Mouse (Mus musculus) hindlimb bud, embryonic 11.5 days (tissue): Measurements from ENCODE around the gene Rcan3.

Experiments used
- DNase-seq: peaks from one replicate; pipeline ENCODE4 v3.0.0-alpha.2; 2012; ENCODE audit warnings: low read depth, low spot score; ENCODE audit errors: extremely low spot score

Gene Rcan3

DNA sequence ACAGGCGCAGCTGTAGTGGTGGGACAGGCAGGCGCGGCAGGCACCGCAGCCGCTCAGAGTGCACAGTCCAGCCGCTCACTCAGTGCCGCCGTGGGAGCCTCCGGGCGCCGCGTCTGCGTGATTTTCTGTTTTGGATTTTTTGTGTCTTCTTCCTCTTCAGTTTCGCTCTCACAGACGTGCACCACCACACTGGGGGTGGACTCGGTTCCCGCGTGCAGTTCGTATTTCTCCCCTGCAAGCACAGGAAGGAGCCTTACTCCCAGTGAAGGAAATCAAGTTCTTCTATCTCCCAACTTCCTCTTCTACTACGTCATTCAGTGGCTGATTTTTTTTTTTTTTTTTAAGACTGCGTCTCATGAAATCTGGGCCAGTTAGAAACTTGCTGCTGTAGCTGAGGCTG, 17.3 kb downstream of the Rcan3 start:
- no peak for DNase-seq

DNA sequence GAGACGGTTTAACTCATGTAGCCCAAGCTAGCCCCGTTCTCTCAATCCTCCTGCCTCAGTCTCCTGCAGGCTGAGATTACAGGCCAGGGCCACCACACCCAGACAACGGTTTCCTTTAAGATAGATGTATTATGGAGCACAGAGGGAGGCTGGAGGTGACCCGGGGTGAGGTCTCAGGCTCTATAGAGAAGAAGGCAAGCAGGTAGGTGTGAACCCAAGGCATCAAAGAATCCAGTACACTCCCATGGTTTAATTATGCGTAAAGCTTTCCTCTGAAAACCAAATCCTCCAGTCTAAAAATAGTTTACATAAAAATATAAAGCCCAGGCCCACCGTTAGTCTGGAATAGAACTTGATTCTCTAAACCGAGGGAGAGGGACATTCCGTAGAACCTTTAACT, 20.2 kb downstream of the Rcan3 start:
- no peak for DNase-seq

DNA sequence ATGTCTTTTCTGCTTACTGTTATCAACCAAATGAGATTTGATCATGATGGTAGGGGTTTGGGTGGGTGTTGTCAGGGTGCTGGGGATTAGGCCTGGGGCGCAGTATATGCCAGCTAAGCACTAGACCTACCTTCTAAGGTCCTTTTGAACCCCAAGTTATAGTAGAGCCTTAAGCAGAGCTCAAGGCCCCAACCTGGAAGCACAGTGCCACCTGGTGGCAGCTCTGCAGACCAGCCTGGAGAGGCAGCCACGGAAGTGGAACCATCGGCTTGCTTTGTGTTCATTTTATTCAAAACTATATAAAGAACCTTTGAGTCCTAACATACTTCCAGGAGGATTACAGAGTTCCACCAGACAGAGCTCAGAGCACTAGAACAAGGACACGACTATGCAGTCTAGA, 22.0 kb downstream of the Rcan3 start:
- no peak for DNase-seq

DNA sequence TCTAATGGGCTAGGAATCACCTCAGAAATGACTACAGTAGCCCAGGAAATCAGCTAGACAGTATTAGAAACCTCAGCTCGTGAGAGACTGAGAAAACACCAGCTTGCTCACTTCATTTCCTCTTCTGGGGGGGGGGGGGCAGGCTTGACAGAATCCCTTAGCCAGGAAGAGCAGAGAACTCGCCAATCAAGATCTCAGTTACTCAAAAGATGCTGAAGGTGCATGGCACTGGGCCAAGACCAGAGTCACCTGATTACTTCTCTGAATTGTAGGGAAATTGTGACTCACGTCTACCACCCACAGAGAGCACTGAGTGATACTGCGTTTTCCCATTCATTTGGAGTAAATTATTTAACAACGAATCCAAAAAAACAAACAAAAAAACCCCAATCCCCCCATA, 27.5 kb downstream of the Rcan3 start:
- no peak for DNase-seq

DNA sequence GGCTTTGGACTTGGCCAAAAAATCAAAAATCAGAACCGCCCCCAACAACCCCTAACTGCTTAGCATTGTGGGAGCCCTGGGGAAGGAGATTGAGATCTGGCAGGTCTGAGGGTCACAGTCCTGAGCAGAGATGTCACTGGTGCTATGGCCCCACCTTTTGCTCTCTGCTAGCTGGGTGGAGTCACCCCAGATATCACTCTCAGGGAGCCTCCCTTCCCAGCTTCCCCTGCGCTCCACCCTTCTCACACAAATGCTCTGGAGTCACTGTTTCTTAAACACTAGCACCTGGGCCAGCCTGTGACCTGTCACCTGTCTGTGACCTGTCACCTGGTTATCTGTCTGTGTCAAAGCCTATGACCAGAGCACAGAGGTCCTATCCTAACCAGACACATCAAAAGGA, 28.7 kb downstream of the Rcan3 start:
- DNase-seq = no peak

DNA sequence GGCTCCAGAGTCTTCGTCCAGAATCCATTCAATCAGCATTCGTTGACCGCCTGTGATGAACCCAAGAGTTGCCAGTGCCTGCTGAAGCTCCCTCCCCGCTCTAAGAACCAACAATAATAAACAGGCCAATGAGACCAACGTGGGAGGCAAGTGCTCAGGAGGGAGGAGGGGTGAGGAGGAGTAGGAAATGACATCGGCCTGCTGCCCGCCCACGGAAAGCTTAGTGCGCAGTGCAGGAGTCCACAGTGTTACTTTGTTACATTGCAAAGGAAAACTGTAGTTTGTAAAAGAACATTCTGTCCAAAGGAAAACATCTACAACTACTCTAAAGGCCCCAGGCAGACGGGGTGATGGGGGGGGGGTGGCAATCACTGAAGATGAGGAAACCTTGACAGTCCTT, 29.6 kb downstream of the Rcan3 start:
- DNase-seq = no peak

DNA sequence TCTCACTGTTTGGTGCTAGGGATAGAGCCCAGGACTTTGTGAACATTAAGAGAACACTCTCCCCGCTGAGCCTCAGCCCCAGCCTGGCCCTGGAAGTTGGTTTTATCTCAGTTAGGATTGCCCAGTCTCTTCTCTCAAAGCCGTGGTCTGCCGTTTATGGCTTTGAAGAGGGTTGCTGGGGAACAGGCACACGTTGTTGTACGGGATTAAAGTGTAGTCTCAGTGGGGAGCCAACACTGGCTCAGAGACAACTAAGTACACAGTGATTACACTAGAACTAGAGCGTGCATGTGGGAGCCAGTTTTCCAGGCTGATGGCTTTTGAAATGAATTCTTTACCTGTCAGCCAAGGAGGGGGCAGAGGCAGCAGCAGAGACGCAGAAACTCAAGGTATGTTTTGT, 31.8 kb downstream of the Rcan3 start:
- DNase-seq = no peak

DNA sequence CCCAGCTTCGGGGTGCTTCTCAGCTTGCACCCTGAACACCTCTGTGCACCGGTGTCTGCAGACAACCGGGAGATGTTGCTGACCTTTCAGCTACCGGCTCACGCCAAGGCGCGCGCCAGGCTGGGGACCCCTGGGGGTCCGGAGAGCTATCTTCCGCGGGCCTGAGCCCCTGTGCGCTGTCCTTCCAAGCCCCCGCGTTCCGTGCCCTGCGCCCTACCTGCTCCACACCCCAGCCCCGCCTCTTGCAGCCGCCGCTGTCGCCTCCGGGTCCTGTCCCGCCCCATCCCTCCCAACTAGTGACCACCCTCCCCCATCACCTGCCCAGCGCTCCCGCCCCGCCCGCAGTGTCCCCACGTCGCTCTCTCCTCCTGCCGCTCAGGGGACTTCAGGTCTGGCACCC, 35.7 kb downstream of the Rcan3 start, which contains the start of gene Ncmap:
Ncmap (minus strand) TSS at position 237 of the 400 bp plus-strand sequence.
- DNase-seq = no peak

DNA sequence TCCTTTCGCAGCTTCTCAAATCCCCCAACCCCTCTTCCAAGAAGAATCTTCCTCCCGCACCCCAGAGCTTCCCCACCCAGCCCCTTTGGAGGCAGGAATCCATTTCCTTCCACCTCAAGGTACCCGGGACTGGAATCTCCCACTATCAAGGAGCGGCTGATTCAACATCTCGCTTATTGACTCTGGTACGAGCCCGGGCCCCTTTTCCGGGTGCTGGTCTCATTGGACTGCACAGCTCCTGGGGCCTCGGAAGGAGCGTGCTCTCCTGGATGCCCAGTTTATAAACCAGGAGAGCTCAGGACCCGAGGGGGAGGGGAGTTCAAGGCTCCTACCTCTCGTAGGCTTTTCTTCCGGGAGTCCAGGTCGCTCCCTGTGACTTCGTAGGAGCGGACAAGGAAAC, 36.1 kb downstream of the Rcan3 start:
- no peak for DNase-seq

DNA sequence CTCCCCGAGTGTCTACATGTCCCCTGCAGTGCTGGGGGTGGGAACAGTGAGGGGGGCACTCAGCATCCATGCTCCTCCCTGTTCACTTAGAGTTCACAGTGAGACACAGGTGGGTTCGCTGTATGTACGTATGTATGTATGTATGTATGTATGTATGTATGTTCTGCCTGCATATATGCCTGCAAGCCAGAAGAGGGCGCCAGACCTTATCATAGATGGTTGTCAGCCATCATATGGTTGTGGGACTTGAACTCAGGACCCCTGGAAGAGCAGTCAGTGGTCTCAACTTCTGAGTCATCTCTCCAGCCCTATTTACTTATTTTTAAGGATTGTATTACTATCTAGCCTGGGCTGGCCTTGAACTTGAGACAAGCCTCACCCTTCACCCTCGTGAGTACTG, 37.4 kb downstream of the Rcan3 start:
- DNase-seq = no peak

DNA sequence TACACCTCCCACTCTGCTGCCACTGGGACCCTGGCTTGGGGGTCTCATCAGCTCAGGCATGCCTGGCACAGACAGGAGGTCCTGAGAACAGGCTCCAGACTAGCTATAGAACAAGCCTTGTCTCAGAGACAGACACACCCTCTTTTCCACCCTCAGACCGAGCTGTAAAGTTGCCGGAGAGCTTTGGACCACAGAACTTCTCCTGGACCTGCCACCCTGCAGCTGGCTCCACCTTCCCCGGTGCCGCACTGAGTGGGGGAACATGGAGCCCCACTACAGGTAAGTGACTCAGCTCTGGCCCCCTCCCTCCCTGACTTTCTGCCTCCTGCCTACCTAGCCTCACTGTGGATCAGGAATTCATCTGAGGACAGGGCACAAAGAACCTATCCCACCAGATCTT, 38.3 kb downstream of the Rcan3 start:
- no peak for DNase-seq

DNA sequence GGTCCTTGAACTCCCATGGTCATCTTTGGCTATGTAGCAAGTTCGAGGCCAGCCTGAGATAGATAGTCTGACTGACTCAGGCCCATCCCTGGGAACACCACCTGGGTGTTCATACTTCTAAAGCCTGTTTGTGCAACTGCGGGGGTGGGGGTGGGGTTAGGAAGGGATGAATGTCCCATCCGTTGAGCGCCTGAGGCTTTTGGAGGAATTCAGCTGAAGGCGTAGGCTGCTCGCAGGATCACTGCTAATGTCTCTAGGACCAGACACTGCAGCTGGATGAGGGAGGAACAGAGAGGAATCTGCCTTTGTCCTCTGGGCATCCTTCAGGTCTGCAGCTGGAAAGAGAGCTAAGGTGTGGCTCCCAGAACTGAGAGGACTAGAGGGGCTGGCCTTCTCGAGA, 39.0 kb downstream of the Rcan3 start:
- no peak for DNase-seq

DNA sequence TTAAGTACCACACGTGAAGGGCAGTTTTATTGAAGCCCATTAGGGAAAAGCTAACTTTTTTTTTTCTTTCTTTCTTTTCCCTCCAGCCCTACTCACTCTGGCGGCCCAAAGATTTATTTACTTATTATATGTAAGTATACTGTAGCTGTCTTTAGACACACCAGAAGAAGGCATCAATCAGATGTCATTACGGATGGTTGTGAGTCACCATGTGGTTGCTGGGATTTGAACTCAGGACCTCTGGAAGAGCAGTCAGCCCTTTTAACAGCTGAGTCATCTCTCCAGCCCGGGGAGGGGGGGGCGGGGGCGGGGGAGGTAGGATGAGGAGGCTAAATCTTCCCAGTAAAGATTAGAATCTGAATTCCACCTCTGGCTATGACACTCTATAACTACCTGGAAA, 40.3 kb downstream of the Rcan3 start:
- no peak for DNase-seq

DNA sequence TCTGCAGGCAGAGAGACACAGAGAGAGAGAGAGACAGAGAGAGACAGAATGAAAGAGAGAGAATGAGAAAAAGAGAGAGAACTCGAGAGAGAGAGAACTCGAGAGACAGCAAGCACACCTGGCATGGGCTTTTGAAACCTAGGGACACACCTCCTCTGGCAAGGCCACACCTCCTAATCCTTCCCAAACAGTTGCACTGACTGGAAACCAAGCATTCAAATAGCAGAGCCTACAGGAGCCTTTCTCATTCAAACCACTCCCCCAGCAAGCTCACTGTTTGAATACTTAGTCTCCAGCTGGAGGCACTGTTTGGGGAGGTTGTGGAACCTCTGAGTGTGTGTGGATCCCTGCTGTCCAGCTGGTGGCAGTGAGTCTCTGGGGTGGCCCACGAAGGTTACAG, 40.9 kb downstream of the Rcan3 start:
- DNase-seq = no peak

DNA sequence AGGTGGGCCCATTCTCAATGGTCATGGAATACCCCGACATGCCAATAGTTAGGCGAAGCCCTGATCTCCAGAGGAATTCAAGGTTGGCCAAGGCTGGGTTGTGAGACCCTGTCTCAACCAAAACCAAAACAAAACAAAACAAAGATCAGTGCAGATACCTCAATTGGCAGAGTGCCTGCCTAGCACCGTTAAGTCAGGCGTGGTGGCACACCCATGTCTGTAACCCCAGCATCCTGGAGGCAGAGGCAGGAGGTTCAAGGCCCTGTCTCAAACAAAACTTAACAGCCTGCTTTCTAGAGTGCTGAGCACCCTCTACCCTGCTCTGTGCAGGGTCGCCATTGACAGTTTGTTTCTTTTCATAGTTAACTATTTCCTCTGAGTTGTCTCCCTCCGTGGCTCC, 42.6 kb downstream of the Rcan3 start:
- DNase-seq = no peak

DNA sequence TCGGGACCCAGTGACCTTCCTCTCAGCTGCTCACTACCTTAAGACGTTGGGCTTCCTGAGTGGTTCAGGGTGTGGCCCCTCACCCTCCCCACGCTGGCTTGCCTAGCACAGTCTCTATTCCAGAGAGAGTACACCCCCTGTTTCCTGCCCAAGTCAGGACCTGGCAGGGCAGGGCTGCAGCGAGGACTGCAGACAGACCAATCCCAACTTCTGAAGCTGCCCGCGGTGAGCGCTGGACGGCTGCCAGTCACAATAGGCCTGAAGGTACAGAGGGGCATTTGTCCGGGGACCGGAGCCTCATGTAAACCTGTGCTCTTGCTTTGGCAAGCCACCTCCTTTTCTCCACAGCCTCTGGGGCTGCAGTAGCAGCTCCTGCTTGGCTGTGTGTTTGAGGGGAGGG, 48.0 kb downstream of the Rcan3 start:
- no peak for DNase-seq

DNA sequence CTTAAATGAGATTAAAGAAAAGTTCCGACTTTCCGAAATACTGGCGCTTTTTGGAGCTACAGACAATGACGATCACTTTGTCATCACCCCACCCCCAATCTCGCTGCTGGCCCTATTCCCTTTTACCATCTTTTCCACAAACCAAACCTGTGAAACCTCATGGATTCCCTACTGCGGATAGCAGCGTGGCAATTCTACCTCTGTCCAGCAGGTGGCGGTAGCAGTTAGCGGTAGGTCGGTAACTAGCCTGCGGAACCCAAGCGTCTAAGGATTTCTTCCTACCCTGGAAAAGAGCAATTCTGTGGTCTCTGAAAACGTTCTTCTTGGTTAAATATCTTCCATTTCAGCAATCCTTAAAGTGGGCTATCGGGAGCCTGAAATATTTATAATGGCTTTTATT, 51.3 kb downstream of the Rcan3 start:
- DNase-seq = peak; percentile 77

DNA sequence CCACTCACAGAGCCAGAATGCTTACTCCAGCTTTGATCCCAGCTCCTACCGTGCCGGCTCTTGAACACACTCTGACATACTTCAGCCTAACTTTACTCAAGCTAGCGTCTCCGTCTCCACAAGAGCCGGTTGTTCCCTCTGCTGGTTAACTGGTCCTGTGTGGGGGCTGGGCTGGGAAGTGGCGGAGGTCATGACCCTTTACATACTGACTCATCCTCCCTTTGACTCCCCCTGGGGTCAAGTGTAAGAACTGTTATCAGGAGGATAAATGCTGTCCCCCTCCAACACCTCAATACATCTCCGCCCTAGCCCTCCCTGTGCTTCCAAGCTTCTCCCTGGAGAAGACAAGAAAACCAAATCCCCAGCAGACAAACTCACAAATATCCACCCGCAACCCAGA, 52.3 kb downstream of the Rcan3 start:
- no peak for DNase-seq

DNA sequence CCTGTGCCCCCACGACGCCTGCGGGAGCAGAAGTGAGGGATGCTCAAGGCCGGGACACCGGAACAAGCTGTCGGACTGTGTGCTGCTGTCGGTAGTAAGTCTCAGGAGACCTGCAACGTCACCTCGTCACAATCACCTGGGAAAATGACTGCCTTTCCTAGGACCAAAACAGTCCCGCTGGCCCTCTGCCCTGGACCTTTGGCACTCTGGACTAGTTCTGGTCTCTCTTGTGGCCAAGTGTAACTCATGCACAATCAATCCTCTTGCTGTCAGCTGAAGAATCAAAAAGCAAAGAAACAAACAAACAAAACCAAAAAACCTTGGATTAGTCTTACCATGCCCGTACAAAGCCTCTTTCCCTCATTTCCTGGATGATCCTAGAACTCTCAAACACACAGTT, 56.4 kb downstream of the Rcan3 start:
- no peak for DNase-seq

DNA sequence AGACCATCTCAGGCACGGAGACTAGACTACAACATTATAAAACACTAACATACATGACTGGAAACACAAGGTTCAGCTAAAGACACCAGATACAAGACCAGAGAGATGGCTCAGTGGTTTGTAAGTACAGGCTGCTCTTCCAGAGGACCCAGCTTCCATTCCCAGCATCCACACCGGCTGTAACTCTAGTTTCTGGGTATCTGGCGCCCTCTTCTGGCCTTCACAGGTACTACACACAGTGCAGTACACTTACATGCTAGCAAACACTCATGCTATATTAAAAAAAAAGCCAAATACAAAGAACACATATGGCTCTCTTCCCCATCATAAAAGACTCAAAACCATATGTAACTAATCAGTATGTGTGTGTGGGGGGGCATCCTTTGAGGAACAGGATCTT, 58.2 kb downstream of the Rcan3 start:
- DNase-seq = no peak

DNA sequence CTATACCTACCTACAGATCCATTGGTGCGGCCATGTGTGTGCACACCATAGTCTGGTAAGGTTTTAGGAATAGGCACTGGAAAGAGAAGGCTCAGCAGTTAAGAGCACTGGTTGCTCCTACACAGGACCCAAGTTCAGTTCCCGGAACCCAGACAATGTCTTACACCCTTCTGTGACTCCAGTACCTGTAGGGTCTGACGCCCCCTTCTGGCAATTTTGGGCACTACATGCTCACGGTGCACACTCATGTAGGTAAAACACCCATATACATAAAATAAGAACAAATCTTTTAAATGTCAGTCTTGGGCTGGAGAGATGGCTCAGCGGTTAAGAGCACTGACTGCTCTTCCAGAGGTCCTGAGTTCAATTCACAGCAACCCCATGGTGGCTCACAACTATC, 60.4 kb downstream of the Rcan3 start:
- DNase-seq = no peak

DNA sequence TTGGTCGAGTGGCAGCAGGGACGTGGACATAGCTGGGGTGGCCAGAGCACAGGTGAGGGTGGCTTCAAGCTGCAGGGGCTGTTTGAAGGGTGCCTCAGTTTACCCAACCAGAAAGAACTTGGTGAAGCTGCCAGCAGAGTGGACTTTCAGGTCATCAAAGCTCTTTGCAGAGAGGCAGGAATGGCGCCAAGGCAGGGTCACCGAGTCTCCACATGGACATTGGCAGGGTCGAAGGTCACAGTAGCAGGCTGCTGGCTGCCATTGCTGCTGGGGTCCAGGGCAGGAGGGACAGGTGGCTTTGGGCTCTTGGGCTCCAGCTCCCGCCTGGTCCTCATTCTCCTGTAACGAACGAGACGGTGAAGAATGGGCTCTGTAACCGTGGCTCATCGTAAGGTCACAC, 63.3 kb downstream of the Rcan3 start:
- DNase-seq = no peak

DNA sequence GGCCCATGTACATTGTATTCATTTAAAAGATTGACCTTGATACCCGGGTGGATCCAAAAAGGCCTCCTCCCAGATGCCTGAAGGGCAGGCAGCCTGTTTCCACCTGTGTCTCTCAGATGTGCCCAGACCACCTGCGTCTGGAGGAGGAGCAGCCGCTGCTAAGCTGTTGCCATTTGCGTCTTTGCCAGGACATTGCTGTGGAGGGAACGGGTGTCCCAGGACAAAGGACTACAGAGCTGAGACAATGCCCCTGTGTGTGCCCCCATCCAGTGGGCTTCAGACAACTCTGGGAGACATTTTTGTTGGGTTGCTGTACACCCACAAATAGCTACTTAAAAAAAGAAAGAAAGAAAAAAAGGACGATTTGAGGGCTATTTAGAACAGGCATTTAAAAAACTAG, 70.8 kb downstream of the Rcan3 start:
- DNase-seq = no peak
